Mouse (Mus musculus): ENCODE results near the gene Sh3bp5. TPM values are rescaled to one million over a fixed set of nuclear protein-coding genes. Genes with fewer than 3 reads are reported as not detected.

Sh3bp5 gene
- polyA plus RNA-seq, 1 experiment, result 67.5 TPM

DNA sequence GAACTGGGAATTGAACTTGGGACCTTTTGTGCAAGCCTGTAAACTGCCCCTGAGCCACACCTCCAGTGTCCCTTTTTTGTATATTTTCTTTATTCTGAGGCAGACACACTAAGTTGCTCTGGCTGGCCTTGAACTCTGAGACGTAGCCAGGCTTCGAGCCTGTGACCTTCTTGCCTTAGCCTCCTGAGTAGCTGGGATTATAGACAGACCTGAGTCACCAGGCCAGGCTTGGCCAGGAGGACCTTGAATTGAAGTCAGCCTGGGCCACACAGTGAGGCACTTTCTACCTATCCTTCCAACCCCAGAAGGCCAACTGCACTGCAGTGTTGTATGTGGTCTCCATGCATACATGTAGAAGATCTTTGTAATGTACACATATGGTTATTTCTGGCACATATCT, 39.5 kb downstream of the Sh3bp5 start:
- Histone ChIP-seq H3K4me3 (ENCODE audit: insufficient read depth, low read depth, low read length) (no peak overlapping the region), H3K27ac (replicated peaks; ENCODE audit: low read depth, low read length) (peak overlapping the region; percentile 91), H3K4me1 (ENCODE audit: control insufficient read depth, insufficient read depth, insufficient read length, low read length) (peaks cover 79% of the 10 kb centered on the region)

DNA sequence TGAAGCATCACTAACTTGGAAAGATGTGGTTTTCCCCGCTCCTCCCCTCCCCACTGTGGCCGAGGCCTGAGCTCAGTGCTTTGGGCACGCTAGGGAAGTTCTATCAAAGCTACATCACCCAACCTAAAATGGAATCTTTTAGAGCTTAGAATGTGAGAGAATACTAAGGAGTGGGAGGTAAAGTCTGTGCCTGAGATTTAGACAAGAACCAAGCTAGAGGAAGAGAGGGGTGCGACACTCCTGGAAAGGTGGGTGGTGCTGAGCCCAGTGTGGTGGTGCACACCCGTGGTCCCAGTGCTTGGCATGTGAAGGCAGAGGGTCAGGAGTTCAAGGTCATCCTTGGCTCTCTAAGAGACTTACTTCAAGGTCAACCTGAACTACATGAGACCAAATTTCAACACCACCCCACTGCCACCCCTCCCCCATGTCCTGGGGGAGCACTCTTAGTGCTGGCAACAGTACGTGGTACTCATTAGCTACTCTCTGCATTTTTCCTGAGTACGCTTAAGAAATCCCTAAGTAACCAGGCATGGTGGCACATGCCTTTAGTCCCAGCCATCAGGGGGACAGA, 40.2 kb downstream of the Sh3bp5 start:
- peak overlapping the region; percentile 99 for H3K27ac ChIP-seq (replicated peaks; ENCODE audit: low read depth, low read length)
- peaks cover 72% of the 10 kb centered on the region for H3K4me1 ChIP-seq (ENCODE audit: control insufficient read depth, insufficient read depth, insufficient read length, low read length)

DNA sequence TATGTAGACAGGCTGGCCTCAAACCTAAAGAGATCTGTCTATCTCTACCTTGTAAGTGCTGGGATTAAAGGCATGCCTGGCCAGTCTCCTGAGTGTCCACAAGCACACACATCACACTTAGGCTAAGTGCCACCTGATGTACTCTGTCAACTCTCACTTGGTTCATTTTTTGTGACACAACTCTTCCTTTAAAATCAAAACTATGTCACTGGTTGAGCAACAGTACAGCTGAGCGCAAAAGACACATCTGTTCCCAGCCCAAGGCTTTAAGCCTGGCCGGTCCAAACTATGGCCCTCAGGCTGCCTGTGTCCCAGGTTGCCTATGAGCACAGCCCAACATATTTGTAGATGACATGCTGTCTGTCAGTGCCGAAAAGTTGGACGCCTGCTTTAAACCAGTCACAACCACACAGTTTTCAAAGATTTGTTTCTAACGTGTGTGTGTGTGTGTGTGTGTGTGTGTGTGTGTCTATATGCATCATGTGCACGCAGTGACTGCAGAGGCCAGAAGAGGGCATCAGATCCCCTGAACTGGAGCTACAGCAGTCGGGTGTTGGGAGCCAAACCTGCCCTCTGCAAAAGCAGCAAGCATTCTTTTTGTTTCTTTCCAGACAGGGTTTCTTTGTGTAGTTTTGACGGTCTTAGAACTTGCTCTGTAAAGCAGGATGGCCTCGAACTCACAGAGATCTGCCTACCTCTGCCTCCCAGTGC, 40.9 kb downstream of the Sh3bp5 start:
- H3K4me3 ChIP-seq (ENCODE audit: insufficient read depth, low read depth, low read length), result no peak overlapping the region
- peak overlapping the region; percentile 99 for H3K27ac ChIP-seq (replicated peaks; ENCODE audit: low read depth, low read length)
- H3K4me1 ChIP-seq (ENCODE audit: control insufficient read depth, insufficient read depth, insufficient read length, low read length), result peaks cover 67% of the 10 kb centered on the region

More for the DNA sequence above, 40.2 kb downstream of the Sh3bp5 start:
- H3K4me3 ChIP-seq (ENCODE audit: insufficient read depth, low read depth, low read length), result no peak overlapping the region

DNA sequence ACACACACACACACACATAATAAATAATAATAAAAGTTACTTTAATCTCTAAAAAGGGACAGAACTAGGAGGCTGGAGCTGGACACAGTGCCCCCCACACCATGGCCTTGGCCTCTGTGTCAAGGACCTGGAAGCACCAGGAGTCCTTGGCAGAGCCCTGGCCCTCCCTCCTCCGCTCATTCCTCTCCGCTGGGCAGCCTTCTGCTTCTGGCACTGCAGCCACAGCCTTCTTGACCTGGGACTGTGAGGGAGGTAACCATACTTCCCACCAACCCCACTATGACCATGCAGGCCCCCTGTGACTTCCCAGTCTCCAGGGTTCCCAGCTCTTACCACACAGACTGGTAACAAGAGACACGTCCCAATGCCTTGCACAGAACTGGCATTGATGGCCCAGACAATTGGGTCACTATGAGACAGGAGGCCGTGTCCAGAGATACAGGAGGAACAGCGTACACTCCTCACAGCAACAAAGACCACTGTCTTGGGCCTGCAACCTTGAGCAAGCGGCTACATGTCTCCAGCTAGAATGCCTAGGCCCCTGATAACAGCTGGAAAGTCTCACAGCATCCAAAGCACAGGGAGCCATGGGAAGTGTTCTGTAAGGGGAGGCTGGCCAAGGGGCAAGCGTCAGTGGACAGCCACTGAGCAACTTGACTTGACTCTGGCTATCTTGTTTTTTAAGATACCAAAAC, 41.8 kb downstream of the Sh3bp5 start:
- Histone ChIP-seq H3K4me3 (ENCODE audit: insufficient read depth, low read depth, low read length) (no peak overlapping the region), H3K4me1 (ENCODE audit: control insufficient read depth, insufficient read depth, insufficient read length, low read length) (peaks cover 66% of the 10 kb centered on the region), H3K27ac (replicated peaks; ENCODE audit: low read depth, low read length) (peak overlapping the region; percentile 99)

DNA sequence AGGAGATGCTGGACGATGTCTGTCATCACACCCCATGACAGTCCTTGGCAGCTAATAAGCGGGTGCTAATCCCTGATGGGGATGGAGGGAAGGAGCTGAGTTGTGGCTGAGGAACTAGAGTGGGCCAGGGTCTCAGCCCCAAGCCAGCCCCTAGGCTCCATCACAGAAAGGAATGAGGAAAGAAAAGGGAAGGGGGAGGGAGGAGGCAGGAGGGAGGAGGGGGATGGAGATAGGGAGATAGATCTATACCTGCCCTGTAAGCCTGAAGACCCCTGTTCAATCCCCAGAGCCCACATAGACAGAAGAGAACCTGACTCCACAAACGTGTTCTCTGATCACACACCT, 42.4 kb downstream of the Sh3bp5 start:
- H3K27ac ChIP-seq (replicated peaks; ENCODE audit: low read depth, low read length), result peak overlapping the region; percentile 71
- H3K4me3 ChIP-seq (ENCODE audit: insufficient read depth, low read depth, low read length), result no peak overlapping the region
- H3K4me1 ChIP-seq (ENCODE audit: control insufficient read depth, insufficient read depth, insufficient read length, low read length), result peaks cover 65% of the 10 kb centered on the region

DNA sequence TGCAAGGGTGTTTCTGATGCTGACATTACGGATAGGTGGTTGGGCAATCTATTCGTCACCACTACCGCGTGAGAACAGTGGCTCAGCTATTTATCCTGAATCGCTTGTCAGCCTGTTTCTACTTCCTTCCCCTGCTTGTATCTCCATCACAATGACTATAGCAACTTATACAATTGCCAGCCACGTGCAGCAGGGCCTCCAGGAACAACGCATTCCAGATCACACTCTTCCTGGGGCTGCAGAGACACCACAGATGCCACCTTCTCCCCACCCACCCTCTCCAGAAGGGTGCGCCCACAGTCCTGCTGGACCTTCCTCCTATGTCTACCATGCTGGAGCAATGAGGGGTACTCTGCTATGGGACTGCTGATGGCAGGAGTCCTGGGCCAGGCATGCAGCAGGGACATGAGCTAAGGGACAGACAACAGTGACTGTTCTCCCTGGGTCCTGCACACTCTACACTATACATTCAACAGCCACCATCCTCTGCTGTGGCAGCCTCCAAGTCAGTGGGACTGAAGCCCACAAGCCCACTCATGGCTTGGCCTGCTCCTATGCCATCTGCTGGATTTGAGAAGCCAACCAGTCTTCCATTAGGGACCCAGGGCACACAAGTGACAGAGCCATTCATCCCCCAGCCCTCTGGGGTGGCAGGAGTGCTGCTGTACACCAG, 42.9 kb downstream of the Sh3bp5 start:
- Histone ChIP-seq H3K4me1 (ENCODE audit: control insufficient read depth, insufficient read depth, insufficient read length, low read length) (peaks cover 62% of the 10 kb centered on the region), H3K4me3 (ENCODE audit: insufficient read depth, low read depth, low read length) (no peak overlapping the region), H3K27ac (replicated peaks; ENCODE audit: low read depth, low read length) (peak overlapping the region; percentile 71)

DNA sequence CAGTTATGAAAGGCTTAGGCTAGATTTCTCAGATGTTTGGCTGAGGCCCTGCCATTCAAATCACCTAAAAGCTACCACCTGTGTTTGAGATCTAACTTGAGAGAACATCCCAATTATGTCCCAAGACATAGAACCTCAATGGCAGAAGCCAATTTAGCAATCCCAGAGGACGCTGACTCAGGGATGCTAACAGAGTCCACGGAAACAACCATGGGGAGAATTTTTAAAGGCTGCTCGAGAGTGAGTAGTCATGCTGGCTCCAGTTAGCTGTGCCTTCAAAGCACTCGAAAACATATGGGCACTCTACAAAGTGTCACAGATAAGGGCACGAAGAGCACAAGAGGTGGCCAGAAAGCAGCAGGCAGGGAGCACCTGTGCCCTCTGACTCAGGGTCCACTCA, 43.6 kb downstream of the Sh3bp5 start:
- Histone ChIP-seq H3K4me1 (ENCODE audit: control insufficient read depth, insufficient read depth, insufficient read length, low read length) (peaks cover 62% of the 10 kb centered on the region), H3K27ac (replicated peaks; ENCODE audit: low read depth, low read length) (peak overlapping the region; percentile 71)

DNA sequence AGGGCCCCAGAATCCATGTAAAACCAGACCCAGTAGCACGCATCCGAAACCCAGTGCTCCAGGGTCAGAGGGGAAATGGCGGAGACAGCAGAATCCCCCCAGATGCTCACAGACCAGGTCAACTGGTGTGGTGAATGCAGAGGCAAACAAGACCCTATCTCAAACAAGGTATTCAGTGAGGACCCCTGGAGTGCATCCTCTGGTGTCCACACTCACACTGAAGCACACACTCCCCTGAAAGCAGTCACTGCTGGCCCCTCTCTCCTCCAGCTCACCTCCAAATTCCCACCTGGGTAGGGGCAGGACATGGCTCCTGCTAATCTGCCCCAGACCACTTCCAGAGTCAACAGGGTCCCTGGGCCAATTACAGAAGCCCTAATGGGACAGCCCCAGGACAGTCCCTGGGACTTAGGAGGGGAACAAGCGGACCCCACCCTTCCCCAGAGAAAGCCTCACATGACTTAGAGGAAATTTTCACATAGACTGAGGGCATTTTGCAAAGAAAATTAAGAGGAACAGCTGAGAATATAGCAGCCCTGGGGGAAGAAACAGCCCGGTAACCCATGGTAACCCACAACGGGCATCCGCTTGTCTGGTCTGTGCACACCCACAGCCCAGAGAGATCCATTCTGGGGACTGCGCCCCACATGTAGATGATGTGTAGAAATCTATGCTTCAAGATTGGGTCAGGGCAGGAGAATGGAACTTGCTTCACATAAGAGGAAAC, 46.3 kb downstream of the Sh3bp5 start:
- Histone ChIP-seq H3K4me3 (ENCODE audit: insufficient read depth, low read depth, low read length) (no peak overlapping the region), H3K4me1 (ENCODE audit: control insufficient read depth, insufficient read depth, insufficient read length, low read length) (peaks cover 70% of the 10 kb centered on the region), H3K27ac (replicated peaks; ENCODE audit: low read depth, low read length) (peak overlapping the region; percentile 22; the same call in 1 of the 2 replicates)

More for the DNA sequence above, 43.6 kb downstream of the Sh3bp5 start:
- H3K4me3 ChIP-seq (ENCODE audit: insufficient read depth, low read depth, low read length), result no peak overlapping the region

DNA sequence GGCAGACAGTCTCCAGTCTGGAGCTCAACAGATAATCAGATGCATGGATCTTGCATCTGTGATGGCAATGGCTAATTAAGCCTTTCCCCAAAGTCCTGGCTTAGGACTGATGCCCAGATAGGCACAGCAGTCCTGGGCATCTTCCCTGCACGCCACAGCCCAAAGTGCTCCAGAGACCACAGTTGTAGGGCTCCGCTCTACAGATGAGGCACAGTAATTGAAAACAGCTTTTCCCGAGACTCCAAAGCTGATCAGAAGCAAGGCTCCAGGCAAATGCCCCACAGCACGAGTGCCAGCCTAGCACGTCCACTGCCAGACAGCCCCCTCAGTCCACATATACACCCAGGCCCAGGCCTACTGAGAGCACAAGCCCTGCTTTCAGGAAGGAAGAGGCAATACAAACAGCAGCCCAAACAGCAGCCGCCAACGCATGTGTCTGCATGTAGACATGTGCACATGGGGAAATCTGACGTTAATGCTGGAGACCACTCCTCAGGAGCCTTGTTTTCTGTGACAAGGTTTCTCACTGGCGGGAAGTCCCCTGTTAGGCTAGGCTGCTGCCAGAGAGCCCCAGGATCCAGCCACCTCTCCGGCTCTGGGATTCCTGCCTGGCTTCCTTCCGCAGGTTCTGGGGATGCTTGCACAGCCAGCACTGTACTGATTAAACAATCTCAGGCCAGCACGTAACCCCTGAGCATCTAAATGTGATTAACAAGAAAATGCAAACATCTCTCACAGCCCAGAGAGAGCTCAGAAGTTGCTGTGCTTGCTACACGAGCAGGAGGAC, 47.6 kb downstream of the Sh3bp5 start:
- H3K27ac ChIP-seq (replicated peaks; ENCODE audit: low read depth, low read length), result peak overlapping the region; percentile 87
- no peak overlapping the region for H3K4me3 ChIP-seq (ENCODE audit: insufficient read depth, low read depth, low read length)
- peaks cover 65% of the 10 kb centered on the region for H3K4me1 ChIP-seq (ENCODE audit: control insufficient read depth, insufficient read depth, insufficient read length, low read length)

DNA sequence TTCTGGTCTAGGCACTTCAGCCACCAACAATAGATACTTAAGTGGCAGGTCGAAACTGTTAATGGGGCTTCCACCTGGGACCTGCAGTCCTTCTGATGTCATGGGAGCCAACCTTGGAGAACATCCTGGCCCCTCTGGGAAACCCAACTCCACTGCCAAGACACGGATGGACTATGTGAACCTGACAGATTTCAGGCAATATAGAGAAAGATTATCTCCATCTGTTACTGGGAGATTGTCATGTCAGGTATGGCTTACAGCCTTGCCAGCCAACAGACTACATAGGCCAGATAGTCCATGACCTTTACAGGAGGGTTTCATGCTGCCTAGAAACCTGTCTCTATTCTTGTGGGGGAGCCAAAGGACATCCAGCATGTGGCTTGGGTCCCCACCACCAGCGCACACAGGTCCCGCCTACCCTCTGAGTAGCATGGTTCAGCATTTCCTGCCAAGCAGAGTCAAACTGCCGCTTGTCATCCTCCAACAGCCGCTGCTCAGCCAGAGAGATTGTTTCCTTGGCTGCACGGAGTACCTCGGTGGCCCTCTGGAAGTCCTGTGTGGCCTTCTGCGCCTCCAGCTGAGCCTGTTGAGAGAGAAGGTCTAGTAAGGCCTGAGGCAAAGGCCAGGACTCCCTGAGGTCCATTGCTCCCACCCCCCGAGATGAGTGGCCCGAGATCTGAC, 48.4 kb downstream of the Sh3bp5 start:
- Histone ChIP-seq H3K4me3 (ENCODE audit: insufficient read depth, low read depth, low read length) (no peak overlapping the region), H3K27ac (replicated peaks; ENCODE audit: low read depth, low read length) (peak overlapping the region; percentile 87), H3K4me1 (ENCODE audit: control insufficient read depth, insufficient read depth, insufficient read length, low read length) (peaks cover 56% of the 10 kb centered on the region)

DNA sequence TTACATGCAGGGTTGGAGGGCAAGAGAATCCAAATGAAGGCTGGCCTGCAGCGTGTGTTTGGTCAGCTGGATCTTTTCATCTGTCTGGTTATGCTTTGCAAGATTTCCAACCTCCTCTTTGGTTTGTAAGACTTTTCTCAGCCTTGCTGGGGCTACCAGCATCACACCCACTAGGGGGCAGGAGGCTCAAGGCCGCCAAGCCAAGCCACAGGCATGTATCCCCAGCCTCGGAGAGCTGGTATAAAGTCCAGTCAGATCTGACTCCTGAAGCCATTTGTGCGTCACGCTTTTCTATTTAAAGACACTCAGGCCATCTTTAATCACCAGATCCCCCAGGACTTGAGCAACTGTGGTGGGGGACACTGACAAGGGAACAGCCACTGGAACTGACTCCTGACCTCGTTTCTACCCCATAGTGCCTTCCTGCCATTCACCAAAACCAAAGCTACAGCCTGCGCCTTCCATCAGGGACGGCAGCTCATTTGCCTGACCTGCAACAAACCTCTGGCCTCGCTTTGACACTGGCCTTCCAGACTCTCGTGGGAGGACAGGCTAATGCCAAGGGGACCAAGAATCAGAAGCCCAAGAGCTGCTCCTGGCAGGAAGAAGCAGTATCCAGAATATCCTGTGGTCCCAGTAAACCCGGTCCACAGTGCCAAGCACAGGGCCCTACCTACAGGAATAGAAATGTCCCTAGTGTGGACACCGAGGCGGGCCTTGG, 49.7 kb downstream of the Sh3bp5 start:
- H3K4me1 ChIP-seq (ENCODE audit: control insufficient read depth, insufficient read depth, insufficient read length, low read length), result peaks cover 49% of the 10 kb centered on the region
- H3K27ac ChIP-seq (replicated peaks; ENCODE audit: low read depth, low read length), result peak overlapping the region; percentile 66
- H3K4me3 ChIP-seq (ENCODE audit: insufficient read depth, low read depth, low read length), result no peak overlapping the region

DNA sequence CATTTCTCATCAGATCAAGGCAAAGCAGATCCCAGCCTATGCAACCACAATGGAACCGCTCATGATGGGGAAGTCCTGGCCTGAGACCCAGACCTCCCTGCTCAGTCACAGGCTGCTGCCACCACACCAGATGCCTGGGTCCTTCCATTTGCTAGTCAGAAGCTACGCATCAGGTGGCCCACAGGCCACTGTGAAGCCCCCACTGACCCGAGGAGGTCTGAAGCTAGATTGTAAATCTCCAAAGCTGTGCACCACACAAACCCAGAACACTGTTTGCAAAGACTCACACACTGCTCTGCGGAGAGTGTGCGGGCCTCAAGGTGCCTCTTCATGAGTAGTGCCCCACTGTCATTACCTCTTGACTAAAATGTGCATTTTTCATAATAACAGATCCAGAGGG, 50.5 kb downstream of the Sh3bp5 start:
- Histone ChIP-seq H3K4me3 (ENCODE audit: insufficient read depth, low read depth, low read length) (no peak overlapping the region), H3K27ac (replicated peaks; ENCODE audit: low read depth, low read length) (peak overlapping the region; percentile 36), H3K4me1 (ENCODE audit: control insufficient read depth, insufficient read depth, insufficient read length, low read length) (peaks cover 49% of the 10 kb centered on the region)

Measured in brown adipose tissue, adult 24 weeks (tissue).